Mouse (Mus musculus) midbrain, embryonic 16.5 days (tissue): ENCODE data around the gene Slc25a39. TPM values are rescaled to one million over a fixed set of nuclear protein-coding genes. Genes with fewer than 3 reads are reported as not detected.

ENCODE experiments used
- ATAC-seq: fragments of 200-750 bp; cut with Nextera tagmentation; 2 replicates; pipeline ENCODE4 v1.8.0; 2017; ENCODE audit warnings: moderate TSS enrichment
- H3K27ac ChIP-seq: fragments of 300-500 bp; sonication (generic); 2 replicates; pipeline ENCODE4 v1.5.1; 2014; ENCODE audit warnings: mild to moderate bottlenecking, low read length, mixed read lengths
- H3K27me3 ChIP-seq: fragments of 300-500 bp; sonication (generic); 2 replicates; pipeline ENCODE4 v1.6.1; 2014; ENCODE audit warnings: low read depth, low read length, mixed read lengths; ENCODE audit not compliant: control insufficient read depth, insufficient read depth
- H3K36me3 ChIP-seq: fragments of 300-500 bp; sonication (generic); 2 replicates; pipeline ENCODE4 v1.6.1; 2014; ENCODE audit warnings: mild to moderate bottlenecking, low read length, moderate library complexity, mixed read lengths; ENCODE audit not compliant: control insufficient read depth, insufficient read depth
- H3K4me1 ChIP-seq: fragments of 300-500 bp; sonication (generic); 2 replicates; pipeline ENCODE4 v1.6.1; 2014; ENCODE audit warnings: mild to moderate bottlenecking, low read length, mixed read lengths; ENCODE audit not compliant: control insufficient read depth, insufficient read depth
- H3K4me2 ChIP-seq: fragments of 300-500 bp; sonication (generic); 2 replicates; pipeline ENCODE4 v1.6.1; 2014; ENCODE audit warnings: mild to moderate bottlenecking, low read length, mixed read lengths
- H3K4me3 ChIP-seq: fragments of 300-500 bp; sonication (generic); 2 replicates; pipeline ENCODE4 v1.5.1; 2014; ENCODE audit warnings: low read depth, mild to moderate bottlenecking, low read length, moderate library complexity, mixed read lengths
- H3K9ac ChIP-seq: fragments of 300-500 bp; sonication (generic); 2 replicates; pipeline ENCODE4 v1.6.1; 2014; ENCODE audit warnings: low read depth, low read length, mixed read lengths
- H3K9me3 ChIP-seq: fragments of 300-500 bp; sonication (generic); replicated peaks from 2 replicates; pipeline ENCODE4 v1.6.1; 2014; ENCODE audit warnings: mild to moderate bottlenecking, low read length, mixed read lengths; ENCODE audit not compliant: control insufficient read depth, poor library complexity, severe bottlenecking
- WGBS: fragments of 180-500 bp; shearing (Covaris S2); extraction: QIAGEN DNeasy Blood & Tissue Kit; methylation state at CpG from one replicate; pipeline ENCODE4 v1.1.7; 2014; 5-methylcytosine and 5-hydroxymethylcytosine counted together
- polyA plus RNA-seq: library from polyadenylated mRNA; unstranded; fragments of >200 nt; fragmentation: Nextera tagmentation; extraction: Ambion mirVana; gene quantifications from 2 replicates; pipeline ENCODE4 v1.2.1, GENCODE M21; 2015

The Slc25a39 gene
- polyA plus RNA-seq, 1 experiment from 2014 or later: 150 TPM

DNA sequence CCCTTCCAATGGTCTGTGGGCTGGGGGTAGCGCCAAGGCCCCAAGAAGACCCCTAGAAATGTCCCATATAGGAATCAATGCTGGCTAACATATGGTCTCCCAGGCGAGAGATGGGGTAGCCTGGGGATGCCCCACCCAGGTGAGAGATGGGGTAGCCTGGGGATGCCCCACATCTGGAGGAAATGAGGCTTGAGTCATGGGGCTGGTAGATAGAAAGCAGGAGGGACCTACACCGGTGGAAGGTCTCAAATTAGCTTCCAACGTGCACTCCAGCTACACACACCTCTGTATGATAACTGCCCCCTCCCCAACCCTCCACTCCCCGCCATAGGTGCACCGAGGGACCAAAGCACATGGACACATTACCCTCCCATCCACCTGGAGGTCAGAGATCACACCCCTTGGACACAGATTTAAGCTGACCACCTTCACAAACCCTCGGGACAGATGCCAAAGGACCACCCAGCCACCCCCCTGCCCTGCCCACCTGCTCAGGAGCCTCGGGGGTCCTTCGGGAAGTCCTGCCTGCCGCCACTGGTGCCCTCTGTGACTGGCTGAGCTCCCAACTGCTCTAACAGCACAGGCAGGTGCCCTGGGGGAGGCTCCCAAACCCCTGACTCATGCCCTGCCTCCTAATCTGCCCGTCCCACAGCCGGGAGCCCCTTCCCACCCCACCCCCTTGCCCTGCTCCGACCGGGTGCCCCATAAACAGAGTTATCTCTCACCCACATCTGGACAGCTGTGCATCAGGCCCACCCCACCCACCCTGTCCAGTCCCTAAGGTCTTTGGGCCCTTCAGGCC is 43.0 kb downstream of the Slc25a39 start:
- Histone ChIP-seq H3K27me3 (no peaks in the 10 kb centered on the region), H3K4me2 (no peak overlapping the region), H3K9me3 (no peaks in the 10 kb centered on the region), H3K27ac (no peak overlapping the region), H3K36me3 (no peaks in the 10 kb centered on the region), H3K9ac (no peak overlapping the region), H3K4me1 (no peaks in the 10 kb centered on the region), H3K4me3 (no peak overlapping the region)
- WGBS: 74% methylated on average over 14 of the region's 14 CpGs
- no peak for ATAC-seq

DNA sequence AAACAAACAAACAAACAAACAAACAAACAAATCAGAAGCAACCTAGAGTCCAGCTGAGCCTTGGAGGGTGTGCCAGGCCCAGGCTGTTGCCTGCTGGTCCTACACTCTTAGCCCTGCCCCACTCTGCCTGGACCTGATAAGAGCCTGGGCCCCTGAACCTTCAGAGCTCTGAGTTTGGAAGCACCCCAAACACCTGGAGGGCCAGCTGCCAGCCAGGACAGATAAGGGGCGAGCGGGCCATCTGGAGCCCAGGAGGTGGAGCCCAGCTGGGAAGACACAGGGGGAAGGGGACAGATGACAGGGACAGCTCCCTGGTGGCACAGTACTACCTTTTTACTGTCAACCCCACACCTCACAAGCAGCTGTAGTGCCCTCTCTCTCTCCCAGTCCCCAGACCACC is 44.1 kb downstream of the Slc25a39 start:
- Histone ChIP-seq H3K9ac (no peak overlapping the region), H3K9me3 (no peaks in the 10 kb centered on the region), H3K4me2 (no peak overlapping the region), H3K36me3 (no peaks in the 10 kb centered on the region), H3K4me1 (no peaks in the 10 kb centered on the region), H3K27ac (no peak overlapping the region), H3K4me3 (no peak overlapping the region), H3K27me3 (no peaks in the 10 kb centered on the region)
- 78% methylated on average over 2 of the region's 2 CpGs for WGBS
- ATAC-seq: no peak

DNA sequence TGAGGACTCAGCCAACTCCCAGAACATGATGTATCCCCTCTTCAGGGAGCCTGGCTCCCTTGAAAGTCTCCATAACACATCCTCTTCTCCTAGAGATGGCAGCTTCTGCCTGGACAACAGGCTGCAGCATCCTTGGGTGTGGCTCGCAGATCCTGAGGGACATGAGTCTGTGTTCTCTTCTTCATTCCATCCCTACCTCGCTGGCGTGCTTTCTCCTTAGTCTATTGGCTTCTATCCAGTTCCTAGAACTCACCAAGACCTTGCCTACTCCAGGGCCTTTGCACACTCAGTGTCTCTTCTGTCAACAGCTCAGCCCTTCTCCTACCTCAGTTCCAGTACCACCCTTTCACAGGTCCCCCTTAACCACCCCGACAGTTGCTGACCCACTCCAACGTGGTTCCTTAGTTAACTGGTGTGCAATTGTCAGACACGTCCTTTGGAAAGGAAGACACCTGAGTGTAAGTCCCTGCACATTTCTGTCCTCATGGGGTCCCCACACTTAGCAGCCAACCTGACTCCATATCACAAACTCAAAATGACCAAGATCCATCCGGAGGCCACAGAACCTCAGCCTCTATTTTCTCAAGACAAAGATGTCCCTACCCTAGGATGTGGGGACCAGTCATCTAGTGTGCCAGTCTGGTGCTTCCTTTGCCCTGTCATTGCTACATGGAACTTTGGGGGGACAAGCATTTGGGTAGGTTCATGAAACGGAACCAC is 45.8 kb downstream of the Slc25a39 start:
- H3K9me3 ChIP-seq: no peaks in the 10 kb centered on the region
- no peak overlapping the region for H3K27ac ChIP-seq
- H3K4me2 ChIP-seq: no peak overlapping the region
- ATAC-seq: no peak
- no peaks in the 10 kb centered on the region for H3K27me3 ChIP-seq
- no peaks in the 10 kb centered on the region for H3K36me3 ChIP-seq
- H3K4me1 ChIP-seq: no peaks in the 10 kb centered on the region
- no peak overlapping the region for H3K9ac ChIP-seq
- 92% methylated on average over 8 of the region's 8 CpGs for WGBS
- H3K4me3 ChIP-seq: no peak overlapping the region

DNA sequence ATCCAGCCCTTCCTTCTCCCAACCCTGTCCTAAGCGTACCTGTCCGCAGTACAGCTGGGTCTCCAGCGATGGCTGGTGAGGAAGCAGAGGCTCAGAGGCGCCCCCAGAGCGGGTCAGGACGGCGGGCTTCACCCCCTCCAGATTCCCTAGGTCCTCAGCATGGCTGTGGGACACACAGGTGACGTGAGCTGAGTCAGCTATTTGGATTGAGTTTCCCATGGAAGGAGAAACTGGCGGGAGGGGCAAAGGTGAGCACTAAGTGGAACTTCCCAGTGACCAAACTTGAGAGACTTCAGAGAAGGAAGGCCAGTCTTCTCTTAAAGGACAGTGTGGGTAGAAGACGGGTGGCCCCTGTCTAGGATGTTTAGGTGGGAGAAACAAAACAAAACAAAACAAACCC is 49.4 kb downstream of the Slc25a39 start:
- Histone ChIP-seq H3K27ac (no peak overlapping the region), H3K4me1 (no peaks in the 10 kb centered on the region), H3K36me3 (no peaks in the 10 kb centered on the region), H3K4me2 (no peak overlapping the region), H3K9me3 (no peaks in the 10 kb centered on the region), H3K4me3 (no peak overlapping the region), H3K9ac (no peak overlapping the region), H3K27me3 (no peaks in the 10 kb centered on the region)
- WGBS: 73% methylated on average over 10 of the region's 10 CpGs
- no peak for ATAC-seq

DNA sequence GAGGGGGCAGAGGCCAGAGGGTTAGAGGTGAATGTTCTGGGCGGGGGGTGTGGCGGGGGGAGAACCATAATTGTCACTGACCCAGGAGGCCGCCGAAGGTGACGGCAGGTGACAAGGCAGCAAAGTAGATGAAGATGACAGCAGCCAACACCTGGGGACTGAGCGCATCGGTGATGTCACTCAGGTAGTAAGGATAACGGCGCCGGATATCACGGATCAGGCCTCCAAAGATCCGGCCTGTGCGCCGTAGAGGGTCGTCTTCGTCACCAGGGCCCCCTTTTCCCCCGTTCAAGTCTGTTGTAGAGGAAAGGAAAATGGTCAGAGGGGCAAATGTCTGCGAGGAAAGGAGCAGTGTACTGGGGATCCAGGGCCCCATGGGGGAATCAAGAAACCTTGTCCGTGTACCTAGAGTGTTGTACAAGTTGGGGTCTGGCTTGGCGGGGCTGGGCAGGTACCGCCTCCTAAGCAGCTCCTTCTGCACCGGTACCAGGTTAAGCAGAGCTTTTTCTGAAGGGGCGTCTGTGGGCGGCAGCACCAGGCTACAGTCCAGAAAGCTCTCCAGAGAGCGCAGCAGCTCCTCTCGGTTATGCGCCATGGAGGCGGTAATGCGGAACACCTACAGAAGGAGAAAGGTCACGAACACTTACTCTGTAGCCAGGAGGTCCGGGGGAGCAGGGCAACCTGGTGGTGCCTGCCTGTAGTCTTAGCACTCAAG is 51.0 kb downstream of the Slc25a39 start:
- Histone ChIP-seq H3K4me3 (no peak overlapping the region), H3K9me3 (no peaks in the 10 kb centered on the region), H3K4me2 (no peak overlapping the region), H3K36me3 (no peaks in the 10 kb centered on the region), H3K27me3 (no peaks in the 10 kb centered on the region), H3K4me1 (no peaks in the 10 kb centered on the region), H3K9ac (no peak overlapping the region), H3K27ac (no peak overlapping the region)
- WGBS: 72% methylated on average over 31 of the region's 31 CpGs
- ATAC-seq: no peak

DNA sequence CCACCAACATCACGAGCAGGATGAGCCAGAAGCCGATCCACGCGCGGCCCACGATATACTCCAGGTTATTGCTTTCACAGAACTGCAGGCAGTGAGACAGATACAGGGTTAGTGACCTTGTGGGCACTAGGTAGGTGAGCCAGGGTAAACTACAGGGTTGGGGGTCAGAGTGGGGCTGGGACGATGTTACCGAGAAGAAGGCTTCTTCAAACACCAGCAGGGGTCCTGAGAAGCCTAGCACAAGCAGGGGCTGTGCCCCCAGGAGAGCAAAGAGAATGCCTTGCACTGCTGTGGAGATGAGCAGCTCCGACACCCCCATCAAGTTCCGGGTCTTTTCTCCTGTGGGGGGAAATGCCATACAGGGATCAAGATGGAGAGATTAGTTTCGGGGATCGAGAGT is 51.6 kb downstream of the Slc25a39 start:
- H3K36me3 ChIP-seq: no peaks in the 10 kb centered on the region
- no peaks in the 10 kb centered on the region for H3K9me3 ChIP-seq
- no peaks in the 10 kb centered on the region for H3K4me1 ChIP-seq
- 84% methylated on average over 12 of the region's 12 CpGs for WGBS
- H3K9ac ChIP-seq: no peak overlapping the region
- H3K4me2 ChIP-seq: no peak overlapping the region
- H3K4me3 ChIP-seq: no peak overlapping the region
- no peak overlapping the region for H3K27ac ChIP-seq
- no peaks in the 10 kb centered on the region for H3K27me3 ChIP-seq
- ATAC-seq: no peak

DNA sequence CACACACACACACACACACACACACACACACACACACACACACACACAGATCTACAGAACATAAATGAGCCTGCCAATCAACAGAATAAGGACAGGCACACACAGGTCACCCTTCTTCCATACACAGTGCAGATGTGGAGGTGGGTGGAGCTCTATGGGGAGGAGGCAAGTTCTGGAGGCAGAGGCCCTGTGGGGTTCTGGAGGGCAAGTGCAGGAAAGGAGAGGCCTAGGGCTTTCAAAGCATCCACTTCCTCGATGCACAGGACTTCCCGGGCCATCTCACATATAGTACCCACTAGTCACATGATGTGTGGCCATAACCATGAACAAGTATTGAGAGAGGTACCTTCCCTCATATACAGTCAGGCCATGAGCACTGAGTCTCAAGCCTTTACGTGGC is 52.2 kb downstream of the Slc25a39 start:
- no peak overlapping the region for H3K27ac ChIP-seq

DNA sequence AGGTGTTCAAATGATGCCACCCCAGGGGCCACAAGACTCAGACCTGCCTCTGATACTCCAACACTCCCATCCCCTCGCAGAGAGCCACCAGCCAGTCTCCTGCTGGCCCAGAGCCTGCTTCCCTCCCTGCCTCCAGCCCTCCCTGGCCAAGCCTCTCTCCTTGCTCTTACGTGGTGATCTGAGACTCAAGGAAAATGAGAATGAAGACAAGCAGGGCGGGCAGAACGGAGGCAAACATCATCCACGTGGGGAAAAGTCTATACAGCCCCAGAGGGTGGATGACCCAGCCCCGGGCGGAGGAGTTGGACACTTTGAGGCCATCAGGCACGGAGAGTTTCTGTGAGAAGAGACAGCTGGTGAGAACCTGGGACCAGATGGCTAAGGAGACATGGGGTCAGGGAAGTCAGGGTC is 54.7 kb downstream of the Slc25a39 start:
- 52% methylated on average over 8 of the region's 8 CpGs for WGBS
- Histone ChIP-seq H3K27me3 (no peaks in the 10 kb centered on the region), H3K9ac (no peak overlapping the region), H3K9me3 (no peaks in the 10 kb centered on the region), H3K4me3 (no peak overlapping the region), H3K4me1 (no peaks in the 10 kb centered on the region), H3K4me2 (no peak overlapping the region), H3K36me3 (no peaks in the 10 kb centered on the region), H3K27ac (no peak overlapping the region)
- no peak for ATAC-seq

More for the DNA sequence above, 52.2 kb downstream of the Slc25a39 start:
- no peaks in the 10 kb centered on the region for H3K4me1 ChIP-seq
- ATAC-seq: no peak
- no peaks in the 10 kb centered on the region for H3K36me3 ChIP-seq
- H3K4me3 ChIP-seq: no peak overlapping the region
- H3K4me2 ChIP-seq: no peak overlapping the region
- no peak overlapping the region for H3K9ac ChIP-seq
- H3K9me3 ChIP-seq: no peaks in the 10 kb centered on the region
- 77% methylated on average over 3 of the region's 3 CpGs for WGBS
- no peaks in the 10 kb centered on the region for H3K27me3 ChIP-seq
